Mouse (Mus musculus) kidney, adult 9 months (tissue): ENCODE results near the gene Amigo2.
"Not testable (repeated sequence)": the region's sequence is repeated elsewhere in the genome, so short reads cannot be mapped to it uniquely, and the experiment has no call there.

ENCODE experiments used
- DNase-seq: peaks from one replicate; pipeline ENCODE4 v3.0.0; 2022

Gene Amigo2

DNA sequence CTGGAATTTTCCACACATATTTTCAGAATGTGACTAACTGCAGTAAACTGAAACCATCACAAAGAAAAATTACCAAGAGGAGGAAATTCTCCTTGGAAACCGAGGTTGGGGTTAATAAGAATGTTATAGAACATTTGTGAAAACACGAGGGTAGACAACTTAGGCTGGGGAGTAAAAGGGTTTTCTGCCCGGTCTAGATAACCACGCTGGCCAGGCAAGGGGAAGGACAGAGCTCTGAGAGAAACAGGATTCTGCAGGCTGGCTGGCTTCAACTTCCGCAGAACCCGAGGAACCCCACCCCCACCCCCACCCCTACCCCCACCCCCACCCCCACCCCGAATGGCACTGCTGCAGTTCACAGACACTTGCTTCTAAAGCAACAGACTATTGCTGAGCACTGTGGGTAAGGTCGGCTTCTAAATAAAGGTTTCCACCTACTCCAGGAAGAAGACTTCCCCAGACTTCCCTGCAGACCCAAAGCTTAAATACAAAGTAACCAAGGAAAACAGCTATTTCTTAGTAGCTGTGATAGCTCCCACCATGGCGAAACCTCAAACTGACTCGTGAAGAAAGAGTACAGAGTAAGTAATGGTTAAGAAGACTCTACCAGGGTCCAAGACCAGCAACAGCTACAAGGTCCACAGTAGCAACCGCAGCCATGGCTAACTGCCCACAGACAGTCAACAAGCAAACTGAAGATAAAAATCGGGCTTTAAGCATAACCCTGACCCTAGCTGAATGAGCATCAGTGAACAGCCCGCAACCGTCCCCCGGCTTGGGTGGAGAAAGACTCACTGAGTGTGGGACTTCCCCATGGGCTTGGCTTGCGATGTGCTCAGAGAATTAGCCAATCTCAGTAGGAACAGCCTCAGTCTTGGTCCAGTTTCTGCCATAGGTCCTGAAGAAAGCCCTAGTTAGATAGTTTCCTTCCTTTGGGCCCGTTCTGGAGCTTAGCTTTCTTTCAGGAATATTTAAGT, 34.3 kb downstream of the Amigo2 start:
- DNase-seq: no peak

DNA sequence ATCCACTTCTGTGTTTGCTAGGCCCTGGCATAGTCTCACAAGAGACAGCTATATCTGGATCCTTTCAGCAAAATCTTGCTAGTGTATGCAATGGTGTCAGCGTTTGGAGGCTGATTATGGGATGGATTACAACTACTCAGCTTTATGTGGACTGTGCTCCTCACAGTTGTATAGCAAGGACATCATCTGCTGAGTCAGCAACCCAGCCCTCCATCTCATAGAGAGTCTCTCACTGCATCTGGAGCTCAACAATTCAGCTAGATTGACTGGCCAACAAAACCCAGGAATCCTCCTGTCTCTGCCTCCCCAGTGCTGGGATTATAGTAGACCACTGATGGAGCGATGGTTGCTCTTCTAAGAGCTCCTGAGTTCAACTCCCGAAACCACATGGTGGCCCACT, 37.3 kb downstream of the Amigo2 start:
- not testable (repeated sequence) for DNase-seq

DNA sequence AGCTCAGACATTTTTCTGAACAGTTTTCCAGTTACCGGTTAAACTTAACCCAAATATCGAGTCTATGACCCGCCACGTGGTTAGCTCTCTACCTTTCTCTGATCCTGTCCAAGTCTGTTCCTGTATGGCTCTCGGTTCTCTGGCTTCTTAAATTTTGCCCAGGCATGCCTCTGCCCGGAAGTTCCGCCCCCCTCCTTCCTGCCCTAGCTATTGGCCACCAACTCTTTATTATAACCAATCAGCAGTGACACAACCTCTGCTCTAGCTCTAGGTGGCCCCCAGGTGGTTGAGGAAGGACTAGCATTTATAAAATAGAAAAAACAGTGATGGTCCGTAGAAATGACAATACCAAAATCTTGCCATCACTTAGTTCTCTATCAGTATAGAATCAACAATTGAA, 40.6 kb downstream of the Amigo2 start:
- DNase-seq: no peak

DNA sequence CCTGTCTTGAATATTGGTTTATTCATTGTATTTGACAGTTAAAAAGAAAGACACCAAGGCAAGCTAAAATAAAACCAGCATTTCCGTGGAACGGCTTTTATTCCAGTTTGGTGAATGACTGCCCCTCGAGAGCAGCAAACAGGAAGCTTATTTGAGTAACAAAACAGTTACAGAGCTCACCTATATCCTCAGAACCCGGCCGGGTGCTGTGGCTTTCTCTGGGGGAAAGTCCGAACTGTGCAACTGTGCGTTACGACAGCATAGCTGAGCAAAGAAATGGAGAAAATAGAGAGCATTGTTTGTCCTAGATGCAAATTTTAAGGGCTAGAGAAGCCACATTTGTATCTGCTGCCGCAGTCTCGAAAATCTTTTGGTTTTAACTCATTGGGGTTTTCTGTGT, 41.3 kb downstream of the Amigo2 start:
- no peak for DNase-seq

DNA sequence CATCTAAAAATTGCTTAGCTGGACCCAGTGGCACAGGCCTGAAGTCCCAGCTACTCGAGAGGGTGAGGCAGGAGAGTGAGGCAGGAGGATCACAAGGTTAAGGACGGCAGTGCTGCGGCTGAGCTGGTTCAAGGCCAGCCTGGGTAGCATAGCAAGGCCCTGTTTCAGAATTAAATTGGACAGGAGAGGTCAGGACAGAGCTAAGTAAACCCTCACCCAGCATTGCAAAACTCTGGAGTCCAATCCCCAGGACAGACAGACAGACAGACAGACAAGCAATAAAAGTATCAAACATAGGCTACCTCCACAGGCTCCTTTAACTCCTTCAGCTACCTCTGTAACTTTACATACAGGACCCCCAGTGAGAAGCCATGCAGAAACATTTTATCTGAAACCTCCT, 42.2 kb downstream of the Amigo2 start:
- DNase-seq: no peak

DNA sequence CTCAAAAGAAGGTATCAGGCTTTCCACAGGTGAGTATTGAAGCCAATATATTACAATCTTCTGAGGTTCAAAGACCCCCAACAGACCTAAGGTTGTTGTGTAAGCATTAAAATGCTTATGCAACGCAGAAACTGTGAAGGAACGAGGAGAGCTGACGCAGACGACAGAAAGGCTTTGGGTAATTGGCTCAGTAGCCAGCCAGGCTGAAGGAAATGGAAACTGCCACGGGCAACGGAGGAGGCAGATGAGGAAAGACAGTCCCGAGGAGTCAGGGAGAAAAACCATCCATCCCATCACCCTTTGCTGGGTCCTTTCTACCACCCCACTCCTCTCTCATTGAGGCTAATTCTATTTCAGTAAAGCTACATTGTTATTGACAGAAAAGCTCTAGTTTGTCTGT, 50.4 kb downstream of the Amigo2 start:
- DNase-seq: no peak

DNA sequence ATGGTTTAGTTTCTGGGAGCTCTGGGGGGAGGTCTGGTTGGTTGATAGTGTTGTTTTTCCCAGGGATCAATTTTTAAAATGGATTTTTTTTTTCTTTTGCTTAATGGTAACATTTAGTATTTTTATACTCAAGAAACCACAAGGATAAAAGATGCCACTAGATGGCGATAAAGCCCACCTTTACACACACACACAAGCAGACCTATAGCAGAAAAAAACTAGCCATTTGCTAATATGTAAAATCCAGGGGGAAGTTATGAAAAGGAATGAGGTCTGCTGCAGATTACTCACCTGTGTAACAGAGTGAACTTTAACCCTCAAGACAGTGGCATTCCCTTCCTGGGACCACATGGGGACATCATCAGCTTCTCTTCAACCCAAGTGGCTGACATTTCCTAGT, 51.5 kb downstream of the Amigo2 start:
- DNase-seq: peak; percentile 65
